15 mouse cellular contexts compared by ENCODE assay signal in the genomic region with DNA sequence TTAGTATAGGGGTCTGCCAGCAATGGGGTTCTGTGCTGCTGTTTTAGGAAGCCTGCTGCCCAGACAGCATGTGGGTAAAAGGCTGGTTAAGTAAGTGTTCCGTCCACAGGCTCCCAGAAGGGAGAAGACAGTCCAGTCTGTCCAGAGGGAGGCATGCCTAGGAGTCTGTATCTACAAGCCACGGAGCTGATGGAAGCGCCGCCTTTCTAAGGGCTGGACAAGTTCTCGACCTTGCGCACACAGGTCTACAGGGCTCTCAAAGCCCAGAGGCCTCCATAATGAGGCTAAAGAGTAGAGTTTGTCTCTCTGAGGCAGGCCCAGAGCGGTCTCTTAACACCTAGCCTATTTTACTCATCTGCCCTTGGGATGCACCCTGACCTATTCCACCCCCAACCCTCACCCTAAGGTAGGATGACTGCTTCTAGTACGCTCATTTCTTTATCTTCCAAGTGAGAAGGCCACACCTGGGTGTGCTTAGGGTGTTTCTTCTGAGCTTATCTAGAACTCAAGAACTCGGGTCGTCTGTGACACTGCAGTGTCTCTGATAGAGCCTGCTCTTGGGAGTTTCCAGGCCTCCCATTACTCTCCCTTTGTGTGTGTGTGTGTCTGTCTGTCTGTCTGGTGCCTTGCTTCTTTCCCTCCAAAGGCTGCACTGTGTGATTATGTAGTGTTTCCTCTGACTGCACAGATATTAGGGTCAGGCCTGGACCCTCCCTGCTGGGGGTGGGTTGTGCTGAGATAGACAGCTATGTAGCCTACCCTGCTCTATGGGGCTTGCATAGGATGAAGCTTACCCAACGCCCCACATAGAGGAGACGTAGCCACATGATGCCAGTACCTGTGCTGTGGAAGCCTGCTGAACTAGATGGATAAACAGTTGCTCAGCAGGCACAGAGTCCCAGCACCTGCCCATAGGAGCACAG. TPM values are rescaled to one million over a fixed set of nuclear protein-coding genes. Genes with fewer than 3 reads are reported as not detected.
DNase-seq lines count a peak whose midpoint lies in the region; ATAC-seq lines count a peak whose summit lies in the region.
"Had no signal": no experiment of that assay in that cellular context is flagged by ENCODE, and none has a peak within 500 bp of the region (broad histone marks: within the 10 kb centered on the region; RNA-seq: fewer than 3 reads in every experiment).

No protein-coding gene starts in this region.

- WGBS in lung, embryonic 16.5 days = 85% methylated on average over 12 of the region's 12 CpGs
- WGBS in stomach, embryonic 15.5 days = 73% methylated on average over 12 of the region's 12 CpGs

- H3K9me3 ChIP-seq in lung, embryonic 16.5 days (ENCODE audit: control insufficient read depth, low read length) = no peaks in the 10 kb centered on the region
- H3K9me3 ChIP-seq in stomach, embryonic 15.5 days = no peaks in the 10 kb centered on the region
- H3K9me3 ChIP-seq: megakaryocyte, embryonic 14.5 days; neural tube, embryonic 12.5 days had no signal

- peaks cover 15% of the 10 kb centered on the region for H3K4me1 ChIP-seq in lung, embryonic 16.5 days (replicated peaks; ENCODE audit: control insufficient read depth, insufficient read depth, low read length)
- H3K4me1 ChIP-seq in stomach, embryonic 15.5 days = peaks cover 5% of the 10 kb centered on the region; the same call in 1 of the 2 replicates

- peak overlapping the region; percentile 16; the same call in 1 of the 2 replicates for H3K9ac ChIP-seq in lung, embryonic 16.5 days (ENCODE audit: low read length)
- H3K9ac ChIP-seq in stomach, embryonic 15.5 days = no peak overlapping the region
- H3K9ac ChIP-seq: hindbrain, embryonic 14.5 days; neural tube, embryonic 12.5 days had no signal

- no peak overlapping the region for H3K4me2 ChIP-seq in lung, embryonic 16.5 days (ENCODE audit: low read depth, low read length)
- H3K4me2 ChIP-seq in stomach, embryonic 15.5 days = no peak overlapping the region
- H3K4me2 ChIP-seq: hindbrain, embryonic 14.5 days; neural tube, embryonic 12.5 days had no signal

- peaks cover 3% of the 10 kb centered on the region; the same call in 1 of the 2 replicates for H3K36me3 ChIP-seq in lung, embryonic 16.5 days (ENCODE audit: control insufficient read depth, insufficient read depth, low read length)
- H3K36me3 ChIP-seq in stomach, embryonic 15.5 days = no peaks in the 10 kb centered on the region

- DNase-seq in cerebellum, adult 8-10 months = peak; percentile 6
- DNase-seq in cerebellum, adult 9-10 months = no peak
- no peak for DNase-seq in lung, postnatal 4 days
- peak; percentile 85 for DNase-seq in liver
- no peak for DNase-seq in kidney, adult 11 months
- no peak for DNase-seq in adrenal gland, postnatal 14 days
- DNase-seq: adrenal gland, postnatal 10 days; cerebellum, postnatal 36 days; heart, adult 2 months; thymus, postnatal 14 days had no signal

- H3K27me3 ChIP-seq in lung, embryonic 16.5 days (ENCODE audit: control insufficient read depth, insufficient read depth, low read depth, low read length) = no peaks in the 10 kb centered on the region
- H3K27me3 ChIP-seq in stomach, embryonic 15.5 days (replicated peaks) = no peaks in the 10 kb centered on the region
- H3K27me3 ChIP-seq: megakaryocyte, embryonic 14.5 days; neural tube, embryonic 12.5 days had no signal

- no peak overlapping the region for H3K4me3 ChIP-seq in lung, embryonic 16.5 days (ENCODE audit: low read length)
- H3K4me3 ChIP-seq in stomach, embryonic 15.5 days (replicated peaks) = no peak overlapping the region
- H3K4me3 ChIP-seq: heart, adult 2 months; neural tube, embryonic 12.5 days had no signal

- no peak overlapping the region for H3K27ac ChIP-seq in lung, embryonic 16.5 days (ENCODE audit: low read length)
- H3K27ac ChIP-seq in stomach, embryonic 15.5 days = no peak overlapping the region
- H3K27ac ChIP-seq: heart, adult 2 months; hindbrain, embryonic 14.5 days; neural tube, embryonic 12.5 days had no signal

- no peak for ATAC-seq in lung, embryonic 16.5 days (ENCODE audit: low read depth)
- peak; percentile 95 for ATAC-seq in stomach, embryonic 15.5 days (ENCODE audit: insufficient read depth, low FRiP score, low read depth)

RNA-seq across cellular contexts. Expression of gene Lpcat1, which starts 8.3 kb away (rescaled TPM):
- polyA plus RNA-seq in lung, embryonic 16.5 days (2015; fragmentation: Nextera tagmentation; extraction: Ambion mirVana) = 119 and 140 TPM in 2 replicates
- polyA plus RNA-seq in stomach, embryonic 15.5 days (2015; fragmentation: Nextera tagmentation; extraction: Ambion mirVana) = 26.8 and 33.6 TPM in 2 replicates
- 17.3 and 18.9 TPM in 2 replicates for total RNA-seq in adrenal gland, postnatal 14 days (2021)

Comparison
In these comparisons a context has a peak if more than half of its experiments do, and no peak if none do; other contexts are left out.
1. DNase-seq: peak in cerebellum, adult 8-10 months (single experiment) and liver (single experiment); none in cerebellum, adult 9-10 months (single experiment), lung, postnatal 4 days (0 of 2), kidney, adult 11 months (single experiment) and adrenal gland, postnatal 14 days (single experiment).